Mouse (Mus musculus): ENCODE measurements at regions not wholly inside any gene's neighbourhood (a gene's known extent, or its start where the extent isn't known, plus 50 kb on each side); places are given as distances from the start of the nearest gene placed in this dataset.

DNA sequence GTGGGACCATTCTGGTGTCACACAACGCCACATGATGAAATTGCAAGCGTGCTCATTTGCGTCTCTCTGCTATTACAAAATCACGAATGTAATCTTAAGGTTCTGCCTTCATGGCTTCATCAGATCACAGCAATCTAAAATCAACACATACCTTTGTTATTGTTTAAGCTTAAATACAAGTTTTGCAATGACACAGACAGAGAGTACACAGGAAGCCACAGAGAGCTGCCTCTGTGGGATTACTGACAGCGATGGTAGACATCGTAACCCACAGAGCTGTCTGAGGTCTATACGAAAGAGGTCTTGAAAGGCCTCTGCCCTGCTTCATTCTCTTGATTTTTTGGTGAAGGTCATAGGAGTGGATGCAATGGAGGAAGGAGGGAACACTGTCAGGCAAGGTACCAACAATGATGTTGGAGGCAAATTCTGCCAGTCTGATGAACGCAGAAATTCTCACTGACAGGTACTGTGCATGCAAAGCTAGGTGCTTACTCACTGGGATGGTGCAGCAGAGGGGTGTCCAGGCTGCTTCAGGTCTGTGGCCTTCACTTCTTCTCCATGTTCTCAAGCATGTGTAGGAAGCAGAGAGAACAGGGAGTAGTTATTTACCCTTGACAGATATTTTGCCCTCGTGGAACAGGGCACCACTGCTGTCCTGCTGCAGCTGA is 226.5 kb downstream of the Gm19410 start:
- DNase-seq (ENCODE audit: low spot score): no peak

DNA sequence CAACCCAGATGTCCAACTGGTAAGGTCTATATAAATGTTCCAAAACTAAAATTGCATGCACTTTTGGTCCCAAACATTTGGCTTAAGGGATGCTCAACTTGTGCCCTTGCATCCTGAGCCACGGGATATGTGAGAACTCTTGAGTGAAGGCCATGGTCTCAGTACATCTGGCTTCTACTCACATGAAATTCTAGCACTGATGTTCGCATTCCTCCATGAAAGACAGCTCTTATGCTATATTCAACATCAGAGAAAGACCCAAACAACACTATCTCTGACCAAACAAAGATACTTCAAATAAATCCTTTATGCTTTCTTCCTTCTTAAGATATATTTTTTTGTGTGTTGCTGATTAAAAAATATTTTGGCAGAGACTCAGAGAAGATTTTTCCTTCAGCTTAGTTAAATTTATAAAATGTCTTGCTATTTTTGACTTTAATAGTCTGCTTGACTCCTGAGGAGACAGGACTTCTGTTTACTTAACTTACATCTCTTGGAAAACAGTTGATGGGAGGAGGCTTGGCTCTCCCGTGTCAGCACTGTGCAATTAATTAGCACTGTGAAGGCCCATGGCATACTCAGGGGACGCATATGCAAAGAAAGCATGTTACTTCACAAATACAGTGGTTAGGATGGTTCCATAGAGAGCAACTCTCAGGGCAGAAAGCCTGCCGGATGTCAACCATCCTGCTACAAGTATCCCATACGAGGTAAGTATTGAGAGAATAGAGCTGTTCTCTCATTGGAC is 230.9 kb downstream of the Gm19410 start:
- DNase-seq (ENCODE audit: low spot score): no peak

DNA sequence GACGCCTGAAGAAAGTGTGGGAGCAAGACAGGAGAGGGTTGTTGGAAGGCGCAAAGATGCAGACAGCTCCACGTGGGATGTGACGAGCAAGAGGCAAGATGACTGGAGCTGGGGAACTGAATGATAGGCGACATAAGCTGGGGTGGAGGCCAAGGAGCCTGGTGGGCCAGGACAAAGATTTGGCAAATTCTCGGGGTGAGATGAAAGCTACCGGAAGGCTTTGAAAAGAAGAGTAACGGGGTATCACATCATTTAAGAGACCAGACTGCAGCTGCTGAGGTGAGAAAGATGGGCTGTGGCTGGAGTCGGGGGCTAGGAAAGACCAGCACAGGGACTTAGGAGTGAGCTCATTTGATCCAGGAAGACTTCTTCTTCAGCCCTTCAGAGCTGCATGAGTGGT is 234.0 kb downstream of the Gm19410 start:
- DNase-seq (ENCODE audit: low spot score): no peak

DNA sequence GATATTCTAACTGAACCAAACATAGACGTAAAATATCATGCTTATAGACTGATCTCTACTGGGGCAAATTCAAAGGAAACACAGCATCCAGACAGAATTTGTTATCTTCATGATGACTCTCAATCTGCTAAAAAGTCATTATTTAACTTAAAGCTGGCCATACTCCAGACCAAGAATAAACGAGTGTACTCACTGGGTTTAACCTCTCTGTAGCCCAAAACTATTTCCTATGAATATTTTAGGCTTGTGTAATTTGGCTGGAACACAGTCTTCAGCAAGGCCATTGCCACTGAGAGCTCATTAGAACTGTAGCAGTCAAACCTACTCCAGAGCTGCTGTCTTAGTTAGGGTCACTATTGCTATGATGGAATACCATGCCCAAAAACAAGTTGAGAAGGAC is 238.8 kb downstream of the Gm19410 start:
- no peak for DNase-seq (ENCODE audit: low spot score)

DNA sequence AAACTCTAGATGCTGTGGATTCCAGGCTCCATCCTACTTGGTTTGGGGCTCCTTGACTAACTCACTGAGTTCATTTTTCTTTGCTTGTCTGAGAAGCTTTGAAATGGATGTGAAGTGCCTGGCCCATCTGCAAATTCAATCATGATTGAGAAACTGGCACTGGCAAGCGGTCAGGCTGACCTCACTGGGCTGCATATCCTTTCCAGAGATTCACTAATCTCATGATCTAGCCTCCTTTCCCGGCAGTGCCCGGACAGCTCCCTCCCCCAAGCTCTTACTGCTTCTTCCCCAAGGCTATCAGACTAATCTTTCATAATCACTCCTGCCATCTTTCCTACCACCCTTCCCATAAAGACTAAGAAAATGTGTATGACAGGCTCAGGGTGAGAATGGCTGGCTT is 239.9 kb downstream of the Gm19410 start:
- DNase-seq (ENCODE audit: low spot score): no peak

DNA sequence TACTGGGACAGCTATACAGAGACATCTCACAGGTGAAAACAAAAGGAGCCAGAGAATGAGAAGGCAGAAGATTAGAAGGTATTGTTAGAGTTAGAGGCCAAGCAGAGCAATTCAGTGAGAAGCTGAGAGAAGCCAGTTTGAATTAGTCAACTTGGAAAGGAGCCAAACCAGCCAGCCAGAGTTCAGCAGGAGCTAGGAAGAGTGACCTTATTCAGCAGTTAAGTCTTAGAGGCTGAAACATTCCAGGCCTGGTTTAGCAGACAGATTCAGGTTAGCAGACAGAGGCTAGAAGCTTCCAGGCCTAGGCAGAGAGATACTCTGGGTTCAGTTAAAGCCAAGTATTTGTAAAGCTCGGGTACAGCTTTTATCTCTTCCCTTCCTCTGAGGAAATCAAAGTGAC is 242.1 kb downstream of the Gm19410 start:
- no peak for DNase-seq (ENCODE audit: low spot score)

DNA sequence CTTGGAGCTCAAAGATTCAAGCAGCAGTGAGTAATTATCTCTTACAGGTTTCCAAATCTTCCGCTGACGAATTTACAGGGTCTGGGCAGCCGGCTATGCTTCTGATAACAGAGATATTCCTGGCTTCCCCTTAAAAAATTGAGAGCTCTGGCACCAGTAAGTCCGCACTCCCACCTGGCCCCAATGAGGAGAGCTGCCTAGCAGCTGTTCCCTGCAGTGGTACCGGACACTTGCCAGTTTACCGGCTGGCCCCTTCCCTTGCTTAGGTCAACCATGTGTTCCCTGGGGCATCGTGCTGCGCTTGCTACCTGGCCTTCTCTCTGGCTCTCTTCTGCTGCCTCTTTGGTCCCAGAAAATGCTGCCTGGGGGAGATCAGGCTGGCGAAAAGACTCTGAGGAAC is 244.0 kb downstream of the Gm19410 start:
- no peak for DNase-seq (ENCODE audit: low spot score)

DNA sequence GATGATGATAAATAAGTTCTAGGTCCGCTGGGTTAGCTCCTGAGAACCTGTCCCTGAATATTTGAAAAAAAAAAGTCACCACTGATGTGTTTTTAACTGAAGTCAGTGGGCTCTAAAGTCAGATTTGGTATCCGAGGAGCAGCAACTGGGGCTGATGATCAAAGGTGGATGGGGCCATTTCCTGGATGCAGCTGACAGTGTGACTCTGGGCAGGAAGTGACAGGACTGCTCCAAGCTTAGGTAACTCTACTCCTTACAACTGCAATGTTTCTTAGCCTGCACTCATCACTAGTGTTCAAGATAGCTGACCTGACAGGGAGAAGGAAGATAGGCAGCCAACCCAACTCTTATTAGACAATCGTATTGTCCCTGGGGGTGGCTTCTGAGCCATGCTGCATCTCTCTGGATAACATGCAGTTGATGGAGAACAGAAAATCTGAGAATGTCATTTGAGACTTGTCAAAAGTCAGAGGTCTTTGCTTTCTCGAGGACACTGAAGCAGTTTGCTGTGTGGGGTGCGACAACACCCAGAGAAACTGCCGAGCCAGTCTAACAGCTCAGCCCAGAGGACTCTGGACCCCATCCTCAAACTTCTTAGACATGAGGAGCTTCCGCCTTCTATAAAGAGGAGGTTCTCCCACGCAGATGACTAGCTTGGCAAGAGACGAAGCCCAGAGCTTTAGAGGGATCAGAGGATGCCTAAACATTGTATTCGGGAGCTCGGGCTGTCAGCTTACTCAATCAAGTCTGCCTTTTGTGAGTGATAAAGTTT is 245.0 kb downstream of the Gm19410 start:
- DNase-seq (ENCODE audit: low spot score): no peak

DNA sequence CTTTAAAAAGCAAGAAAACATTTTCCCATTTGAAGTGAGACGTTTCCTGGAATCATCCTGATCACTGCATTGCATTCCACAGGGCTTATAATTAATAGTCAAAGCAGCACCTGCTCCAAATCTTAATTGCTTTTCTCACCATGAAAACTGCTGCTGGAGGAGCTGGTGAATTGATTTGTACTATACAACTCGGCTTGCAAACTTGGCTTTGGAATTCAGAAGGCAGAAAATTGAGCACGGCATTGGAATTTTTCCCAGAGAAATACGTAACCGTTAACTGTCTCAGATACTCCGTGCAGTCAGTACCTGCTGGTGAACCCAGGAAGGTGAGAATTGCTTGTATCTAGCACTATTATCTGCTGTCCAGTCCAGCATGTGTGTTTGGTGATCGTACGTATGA is 249.3 kb downstream of the Gm19410 start:
- DNase-seq (ENCODE audit: low spot score): no peak

DNA sequence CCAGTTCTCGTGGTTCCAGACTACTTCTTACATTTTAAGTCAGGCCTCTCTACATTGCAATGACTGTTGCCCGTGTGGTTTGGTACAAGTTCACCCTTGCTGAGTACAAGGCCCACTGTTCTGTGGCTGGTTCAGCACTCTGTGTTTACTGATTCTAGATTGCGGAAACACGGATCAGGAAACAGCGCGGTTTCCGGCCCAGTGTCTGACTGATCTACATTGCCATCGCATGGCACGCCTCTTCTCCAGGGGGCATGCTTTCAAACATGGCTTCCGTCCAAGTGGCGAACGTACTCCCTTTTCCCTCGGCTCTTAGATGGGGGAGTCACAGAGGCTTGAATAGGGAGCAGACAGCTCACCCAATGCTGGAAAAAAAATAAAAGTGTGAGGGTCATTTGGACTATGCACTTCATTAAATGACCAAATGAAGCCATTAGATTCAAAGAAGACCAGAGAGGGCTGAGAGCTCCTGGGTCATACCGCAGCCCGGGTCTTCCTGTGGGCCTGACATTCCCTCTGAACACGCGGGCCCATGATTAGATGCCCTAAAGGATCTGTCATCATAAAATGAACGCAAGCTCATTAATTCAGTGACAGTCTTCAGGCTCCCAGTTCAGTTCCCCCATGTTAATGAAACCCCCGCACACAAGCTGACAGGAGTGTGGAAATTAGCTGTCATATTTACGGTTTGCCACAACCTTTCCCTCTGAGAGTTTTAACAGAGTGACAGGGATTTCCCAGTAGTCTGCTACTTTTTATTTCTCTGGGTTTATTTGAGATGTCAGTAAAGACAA is 250.9 kb downstream of the Gm19410 start:
- no peak for DNase-seq (ENCODE audit: low spot score)

DNA sequence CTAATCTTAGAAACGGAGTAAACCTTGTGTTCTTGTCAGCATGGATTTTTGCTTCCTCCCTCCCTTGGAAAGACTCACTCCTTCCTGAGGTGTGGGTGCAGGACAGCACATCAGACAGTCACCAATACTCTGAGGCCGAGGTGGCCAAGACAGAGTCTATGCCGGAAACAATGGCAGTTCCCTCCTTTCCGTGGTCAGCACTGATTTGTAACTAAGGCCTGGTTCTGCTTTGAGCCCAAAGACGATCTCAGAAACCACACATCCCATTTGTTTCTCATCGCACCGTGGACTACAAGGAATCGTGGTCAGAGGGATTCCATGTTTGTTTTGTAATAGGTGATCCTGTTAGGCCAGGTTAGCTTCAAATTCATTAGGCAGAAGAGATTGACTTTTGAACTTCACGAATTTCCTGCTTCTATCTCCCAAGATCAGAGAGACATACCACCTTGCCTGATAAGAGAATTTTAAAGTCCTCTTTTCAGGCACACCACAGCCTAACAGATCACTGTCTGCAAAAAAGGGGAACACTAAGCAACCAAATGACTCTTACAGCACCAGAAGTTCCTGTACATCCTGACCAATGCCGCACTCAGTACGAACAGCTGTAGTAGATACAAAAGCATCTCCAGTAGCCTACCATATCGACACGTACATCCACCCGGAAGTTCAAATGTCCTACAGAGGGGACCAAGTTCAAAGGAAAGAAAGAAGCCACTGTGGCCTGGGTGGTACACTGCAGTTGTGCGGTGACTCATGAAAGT is 253.6 kb downstream of the Gm19410 start:
- no peak for DNase-seq (ENCODE audit: low spot score)

DNA sequence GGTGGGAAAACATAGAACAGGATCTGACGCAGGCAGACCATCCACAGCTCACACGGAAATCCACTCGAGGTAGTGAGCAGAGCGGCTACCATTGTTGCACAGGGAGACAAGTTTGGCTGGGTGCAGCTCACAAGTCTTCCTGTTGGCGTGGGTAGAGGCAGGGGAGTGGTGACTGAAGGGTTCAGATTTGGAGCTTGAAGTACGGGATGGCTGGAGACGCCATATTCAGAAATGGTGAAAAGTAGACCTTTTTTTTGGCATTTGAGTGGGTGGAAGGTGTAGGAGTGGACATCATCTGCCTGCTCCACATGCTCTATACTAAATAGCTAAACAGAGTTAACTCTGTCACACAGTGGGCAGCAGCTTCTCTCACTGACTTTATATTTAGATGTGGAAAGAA is 254.3 kb downstream of the Gm19410 start:
- no peak for DNase-seq (ENCODE audit: low spot score)

DNA sequence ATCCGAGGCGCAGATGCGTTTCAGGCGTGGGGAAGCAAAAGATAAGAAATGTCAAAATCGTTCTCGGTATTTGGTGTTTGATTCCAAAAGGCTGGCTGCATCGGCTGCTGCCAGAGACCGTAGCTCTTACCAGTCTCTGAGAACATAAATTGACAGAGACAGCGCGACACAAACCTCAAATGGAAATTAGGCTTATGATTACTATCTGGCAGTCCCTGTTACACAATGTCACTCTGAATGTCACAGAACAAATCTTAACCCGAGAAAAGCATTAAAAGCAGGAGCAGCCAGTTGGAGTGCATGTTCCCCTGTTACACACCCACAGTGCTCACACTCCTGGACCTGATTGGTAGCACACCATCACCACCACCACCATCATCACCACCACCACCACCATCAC is 262.0 kb downstream of the Gm19410 start:
- no peak for DNase-seq (ENCODE audit: low spot score)

DNA sequence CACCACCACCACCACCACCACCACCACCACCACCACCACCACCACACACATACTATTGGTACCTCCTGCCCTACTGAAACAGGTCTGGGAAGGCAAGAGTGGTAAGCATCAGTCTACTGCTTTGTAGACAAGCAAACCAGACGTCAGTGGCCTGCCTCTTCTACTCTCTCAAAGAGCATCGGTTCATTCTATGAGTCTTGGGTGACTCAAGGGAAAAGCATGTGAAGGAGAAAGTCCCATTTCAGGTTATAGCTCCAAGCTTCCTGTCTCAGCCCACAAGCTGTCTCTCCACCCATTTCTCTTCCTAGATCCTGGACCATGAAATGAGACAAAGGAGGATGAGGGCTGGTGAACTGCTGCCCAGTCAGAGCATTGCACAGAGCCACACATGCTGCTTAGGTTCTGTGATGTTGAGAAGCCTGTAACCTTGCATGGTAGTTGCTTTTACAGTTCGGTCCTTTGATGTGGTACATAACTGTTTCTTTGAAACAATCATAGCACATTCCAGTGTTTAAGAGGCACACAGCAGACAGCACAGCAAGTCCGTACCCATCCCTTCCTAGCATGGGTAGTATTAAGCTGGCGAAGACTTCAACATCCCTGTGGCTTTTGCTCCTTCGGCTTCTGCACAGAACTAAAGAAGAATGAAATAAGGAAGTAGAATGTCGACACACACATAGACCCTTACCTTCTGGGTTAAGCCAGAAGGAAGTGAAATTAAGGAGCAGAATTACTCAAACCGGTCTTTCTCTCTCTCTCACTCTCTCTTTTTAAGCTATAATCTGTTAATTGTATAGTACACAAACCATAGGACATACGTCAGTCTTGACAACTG is 262.7 kb downstream of the Gm19410 start:
- DNase-seq (ENCODE audit: low spot score): no peak

DNA sequence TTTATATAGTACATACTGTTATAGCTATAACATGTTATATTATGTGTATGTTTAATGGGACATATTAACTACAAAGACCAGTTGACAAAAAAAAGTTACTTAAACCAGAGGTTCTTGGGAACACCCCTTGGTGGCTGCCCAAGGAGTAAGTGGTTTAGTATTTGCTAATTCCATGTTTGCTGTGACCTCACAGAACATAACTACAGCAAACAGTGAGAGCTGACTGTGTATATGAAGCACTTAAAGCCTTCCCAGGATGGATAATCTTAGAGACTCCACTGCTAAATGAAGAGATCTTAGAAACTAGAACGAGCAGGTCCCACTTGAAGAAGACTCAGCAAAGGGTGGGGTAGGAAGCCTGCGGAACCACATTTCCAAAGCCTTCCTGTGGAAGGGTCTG is 263.9 kb downstream of the Gm19410 start:
- no peak for DNase-seq (ENCODE audit: low spot score)

DNA sequence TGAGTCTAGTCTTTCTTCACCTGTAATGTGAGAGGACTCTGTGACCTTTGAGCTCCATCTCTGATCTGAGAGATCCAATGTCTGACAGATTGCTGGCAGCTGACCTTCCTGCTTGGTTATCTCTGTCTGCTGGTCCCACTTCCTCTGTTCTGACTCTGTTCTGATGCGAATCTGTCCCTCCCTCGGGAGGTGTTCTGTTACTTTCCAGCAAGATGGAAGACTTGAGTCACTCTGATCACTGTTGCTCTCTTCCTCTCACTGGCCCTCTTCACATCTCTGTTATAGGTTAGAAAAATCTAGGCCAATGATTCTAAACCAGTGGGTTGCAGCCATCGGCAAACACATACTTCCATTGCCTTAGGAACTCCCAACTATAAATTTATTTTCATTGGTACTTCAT is 264.6 kb downstream of the Gm19410 start:
- DNase-seq (ENCODE audit: low spot score): peak; percentile 42

DNA sequence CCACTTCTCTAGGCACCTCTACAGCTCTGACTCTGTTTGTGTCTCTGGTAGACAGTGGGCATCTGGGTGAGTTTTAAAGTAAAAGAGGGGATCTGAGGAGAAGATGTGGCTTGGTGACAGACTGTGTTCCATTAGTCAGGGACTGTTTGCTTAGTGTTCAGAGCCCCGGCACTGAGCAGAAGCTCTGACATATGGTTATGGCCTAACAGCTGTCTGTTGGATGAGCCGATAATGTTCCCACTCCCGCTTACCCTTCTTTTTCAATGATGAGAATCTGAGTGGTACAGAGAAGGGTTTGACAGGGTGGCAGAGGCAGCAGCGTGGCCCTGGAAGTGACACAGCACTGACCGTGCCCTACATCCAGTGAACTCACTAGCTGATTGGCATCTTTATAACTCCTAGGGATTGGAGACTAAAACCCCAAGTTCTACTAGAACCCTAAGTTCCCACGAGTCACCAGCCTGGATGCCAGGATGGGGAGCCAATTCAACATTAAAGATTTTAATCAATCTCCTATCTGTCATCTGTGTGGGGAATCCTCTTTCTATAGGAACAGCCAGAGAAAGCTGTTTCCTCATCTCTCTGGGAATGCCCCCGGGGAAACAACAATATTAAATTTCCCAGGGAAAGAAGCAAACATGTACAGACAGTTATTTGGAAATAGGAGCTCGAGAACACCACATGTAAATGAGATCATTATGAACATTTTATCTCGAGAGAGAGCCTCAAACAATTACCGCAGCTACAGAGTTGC is 266.6 kb downstream of the Gm19410 start:
- no peak for DNase-seq (ENCODE audit: low spot score)

DNA sequence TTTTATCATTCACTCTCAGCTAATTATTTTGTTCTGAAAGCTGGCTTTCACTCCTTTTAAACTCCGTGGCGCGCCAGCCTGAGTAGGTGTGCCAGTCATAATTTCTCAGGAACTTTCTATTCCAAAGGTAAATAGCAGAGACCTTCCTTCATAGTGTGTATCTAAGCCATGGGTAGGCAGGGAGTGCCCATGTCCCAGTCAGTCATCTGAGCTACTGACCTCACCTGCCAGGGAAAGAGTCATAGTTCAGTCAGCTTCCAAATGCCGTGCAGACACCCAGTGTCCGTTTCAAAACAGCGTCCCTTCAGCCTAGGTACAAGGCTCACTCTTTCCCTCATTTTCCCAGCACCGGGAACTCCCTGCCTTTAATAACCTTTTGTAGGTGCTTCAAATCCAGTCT is 269.7 kb downstream of the Gm19410 start:
- DNase-seq (ENCODE audit: low spot score): no peak

DNA sequence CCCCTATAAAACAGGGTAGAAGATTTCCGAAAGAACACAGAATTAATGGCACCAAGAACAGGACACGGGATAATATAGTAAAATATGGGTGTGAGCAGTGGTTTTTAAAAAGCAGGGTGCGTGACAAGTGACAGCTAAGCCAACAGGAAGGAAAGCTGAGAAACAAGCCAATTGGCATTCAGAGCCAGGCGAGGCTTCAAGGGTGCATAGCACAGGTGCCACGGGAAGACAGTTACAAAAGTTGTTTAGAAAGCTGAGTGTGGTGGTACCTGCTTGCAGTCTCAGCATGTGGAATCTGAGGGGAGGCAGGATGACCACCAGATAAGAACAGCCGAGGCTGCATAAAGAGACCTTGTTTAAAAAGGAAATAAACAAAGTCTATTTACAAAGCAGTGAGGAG is 270.7 kb downstream of the Gm19410 start:
- DNase-seq (ENCODE audit: low spot score): no peak

All from embryo, embryonic 10 days (tissue).